Mouse (Mus musculus) gonadal fat pad, adult 2 months (tissue): ENCODE data around the gene Jam2. TPM values are rescaled to one million over a fixed set of nuclear protein-coding genes. Genes with fewer than 3 reads are reported as not detected.

Experiments
- DNase-seq: peaks from one replicate; pipeline ENCODE4 v3.0.0-alpha.2; 2012; ENCODE audit warnings: low read depth
- polyA plus RNA-seq: library from polyadenylated mRNA; depleted of rRNA; stranded (reverse); fragments of >200 nt; gene quantifications from 2 replicates; pipeline ENCODE4 v1.2.3, GENCODE M21; 2012; rRNA removed

The Jam2 gene
- 16.3 and 17.3 TPM in 2 replicates for polyA plus RNA-seq

DNA sequence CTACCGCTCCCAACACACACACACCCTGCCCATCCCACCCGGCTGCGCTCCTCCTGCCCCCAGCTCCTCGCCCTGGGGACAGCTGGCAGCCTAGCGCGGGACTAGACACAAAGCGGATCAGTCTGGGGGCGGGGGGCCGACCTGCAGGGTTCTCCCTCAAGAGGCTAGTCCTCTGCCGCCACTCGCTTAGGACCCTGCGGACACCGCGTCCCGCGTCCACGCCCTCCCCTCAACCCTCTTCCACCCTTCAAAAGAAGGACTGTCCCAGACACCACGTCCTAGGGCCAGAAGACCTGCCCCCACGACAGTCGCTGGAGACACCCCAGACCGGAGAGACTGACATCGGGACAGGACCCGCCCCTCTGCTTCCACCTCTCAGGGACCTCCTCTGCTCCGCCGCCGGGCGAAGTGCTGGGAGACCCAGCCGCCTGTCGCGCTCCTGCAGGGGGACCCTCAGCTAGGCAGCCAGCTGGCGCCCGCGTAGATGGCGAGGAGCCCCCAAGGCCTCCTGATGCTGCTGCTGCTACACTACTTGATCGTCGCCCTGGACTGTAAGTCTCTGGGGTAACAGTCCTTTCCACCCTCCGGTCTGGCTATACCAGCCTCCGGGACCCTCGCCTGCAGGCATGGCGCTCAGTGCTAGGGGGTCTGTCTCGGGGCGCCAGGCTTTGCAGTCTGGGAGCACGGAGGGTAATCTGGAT, at the start of gene Jam2:
Gene Jam2 (plus strand): TSS at position 121 of the 701 bp plus-strand sequence.
- DNase-seq: no peak

DNA sequence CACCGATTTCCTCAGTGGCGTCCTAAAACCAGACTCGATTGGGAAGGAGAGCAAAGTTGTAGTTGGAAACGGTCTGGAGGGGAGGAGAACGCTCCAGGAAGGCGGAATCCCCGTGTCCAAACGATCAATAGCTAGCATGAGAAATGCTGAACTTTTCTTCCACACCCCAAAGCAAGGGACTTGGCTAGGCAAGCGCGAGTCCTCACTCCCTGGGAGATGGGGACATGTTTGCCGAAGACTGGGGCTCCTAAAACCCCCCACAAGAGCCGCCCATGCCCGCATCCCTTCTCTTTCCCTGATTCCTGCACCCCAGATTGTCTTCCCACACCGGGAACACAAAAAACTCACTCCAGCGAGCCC, 39.1 kb upstream of the Jam2 start:
- no peak for DNase-seq

DNA sequence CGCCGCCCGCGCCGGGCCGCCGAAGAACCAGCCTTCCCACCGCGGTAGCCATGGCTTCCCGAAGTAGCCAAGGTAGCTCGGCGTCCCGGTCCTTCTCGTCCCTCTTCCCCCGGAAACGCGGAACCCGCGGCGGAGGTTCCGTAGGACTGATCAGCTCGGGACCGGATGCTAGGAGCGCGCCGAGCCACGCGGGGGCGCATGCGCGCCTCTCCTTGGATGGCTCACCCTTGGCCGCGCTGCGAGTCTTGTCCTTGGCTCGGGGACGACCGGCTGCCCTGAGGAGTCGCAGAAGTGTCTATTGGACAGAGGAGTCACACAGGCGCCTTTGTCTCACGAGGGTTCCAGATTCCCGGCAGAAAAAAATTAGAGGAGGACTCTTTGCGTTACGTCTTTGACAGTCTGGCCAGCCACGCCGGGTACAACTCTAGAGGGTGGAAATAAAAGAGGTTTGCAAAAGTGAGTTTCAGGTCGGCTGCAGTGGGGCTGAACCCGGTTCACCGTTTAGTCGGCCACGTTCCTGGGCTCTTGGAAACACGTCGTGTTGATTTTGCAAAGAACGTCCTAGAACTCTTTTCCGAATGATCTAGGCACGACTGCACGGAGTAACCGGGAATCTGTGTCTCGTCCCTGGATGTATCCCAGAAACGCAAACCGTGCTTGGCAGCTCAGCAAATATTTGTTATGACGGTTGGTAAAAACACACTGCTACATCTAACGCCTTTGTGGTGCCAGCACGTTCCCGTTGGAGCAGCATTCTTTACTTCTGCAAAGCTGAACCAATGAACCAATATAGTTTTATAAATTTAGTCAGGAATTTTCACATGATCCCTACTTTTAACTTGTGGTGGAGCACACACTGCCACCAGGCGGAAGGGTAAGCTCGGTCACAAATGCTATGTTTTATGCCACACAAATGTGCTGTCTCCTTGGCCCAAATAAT, 38.5 kb upstream of the Jam2 start, which contains the start of gene Mrpl39:
Gene Mrpl39 (minus strand): TSS at position 577 of the 940 bp plus-strand sequence.
- DNase-seq: no peak

DNA sequence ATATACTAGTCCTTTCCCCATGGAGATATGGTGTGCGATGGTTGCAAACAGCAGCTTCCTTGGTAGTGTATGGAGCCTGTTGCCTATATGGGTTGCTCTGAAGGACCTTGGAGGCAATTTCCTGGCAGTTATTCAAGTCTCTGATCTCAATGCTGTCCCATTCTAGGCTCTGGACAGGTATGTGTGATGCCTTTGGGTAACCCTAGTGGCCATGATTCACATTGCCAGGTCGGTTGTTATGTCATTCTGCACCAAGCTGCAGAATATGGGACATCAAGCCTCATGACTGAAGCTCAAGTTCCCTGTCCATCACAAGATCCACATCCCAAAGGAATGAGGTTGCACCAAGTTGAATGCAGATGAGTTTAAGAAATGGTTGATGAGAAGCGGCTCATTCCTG, 36.6 kb upstream of the Jam2 start:
- DNase-seq: no peak

DNA sequence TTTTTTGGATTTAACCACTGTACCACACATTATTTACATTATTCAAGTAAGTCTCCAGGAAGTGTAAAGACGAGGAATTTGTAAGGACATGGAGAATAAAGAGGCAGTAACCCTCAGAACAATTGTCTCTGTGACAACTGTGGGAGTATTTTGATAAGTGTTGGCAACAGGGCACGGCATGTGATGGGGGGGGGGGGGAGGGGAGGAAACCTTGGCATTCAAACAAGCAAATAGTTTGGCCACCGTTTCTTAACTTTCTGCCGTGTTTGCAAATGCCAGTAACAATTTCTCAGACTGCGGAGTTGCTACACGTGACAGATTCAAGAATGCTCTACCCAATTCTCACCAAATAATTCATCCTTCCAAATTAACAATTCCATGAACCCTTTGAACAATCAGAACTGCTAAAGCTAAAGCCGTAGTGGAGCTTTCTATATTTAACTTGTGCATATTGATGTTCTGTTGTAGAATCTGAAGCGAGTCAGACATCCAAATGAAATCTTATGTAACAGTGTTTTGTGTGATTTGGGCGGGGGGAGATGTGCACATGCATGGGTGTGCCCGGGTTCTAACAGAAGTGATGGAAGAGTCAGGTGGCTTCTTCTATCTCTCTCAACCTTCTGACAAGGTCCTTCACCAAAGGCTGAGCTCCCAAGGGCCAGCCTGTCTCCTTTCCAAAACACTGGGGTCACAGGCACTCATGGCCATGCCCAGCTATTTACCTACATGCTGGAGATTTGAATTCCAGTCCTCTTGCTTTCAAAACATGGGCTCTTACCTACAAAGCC, 29.0 kb upstream of the Jam2 start:
- DNase-seq: no peak

DNA sequence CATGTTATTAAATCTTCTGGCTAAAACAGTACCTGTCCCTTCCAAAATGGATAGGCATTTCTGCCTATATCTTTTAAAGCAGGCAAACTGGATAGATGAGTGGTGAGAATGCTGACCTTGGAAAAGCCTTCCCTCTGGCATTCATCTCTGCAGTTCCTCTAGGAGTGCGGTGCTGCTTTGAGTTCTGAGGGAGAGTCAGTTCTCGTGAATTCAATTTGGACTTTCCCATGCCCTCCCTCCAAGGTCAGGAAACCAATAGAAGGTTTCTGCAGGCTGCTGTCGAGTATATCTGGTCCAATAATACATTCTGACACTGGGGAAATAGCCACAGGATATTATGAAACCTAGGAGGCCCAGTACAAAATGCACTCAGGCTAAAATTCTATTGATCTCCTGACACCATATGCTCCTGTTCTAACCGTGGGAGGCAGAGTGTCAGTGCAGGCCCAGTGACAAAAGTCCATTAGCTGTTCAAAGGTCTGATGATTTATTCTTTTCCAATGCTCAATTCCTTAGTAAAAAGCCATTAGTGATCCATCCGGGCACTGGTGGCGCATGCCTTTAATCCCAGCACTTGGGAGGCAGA, 28.1 kb upstream of the Jam2 start:
- DNase-seq: no peak

DNA sequence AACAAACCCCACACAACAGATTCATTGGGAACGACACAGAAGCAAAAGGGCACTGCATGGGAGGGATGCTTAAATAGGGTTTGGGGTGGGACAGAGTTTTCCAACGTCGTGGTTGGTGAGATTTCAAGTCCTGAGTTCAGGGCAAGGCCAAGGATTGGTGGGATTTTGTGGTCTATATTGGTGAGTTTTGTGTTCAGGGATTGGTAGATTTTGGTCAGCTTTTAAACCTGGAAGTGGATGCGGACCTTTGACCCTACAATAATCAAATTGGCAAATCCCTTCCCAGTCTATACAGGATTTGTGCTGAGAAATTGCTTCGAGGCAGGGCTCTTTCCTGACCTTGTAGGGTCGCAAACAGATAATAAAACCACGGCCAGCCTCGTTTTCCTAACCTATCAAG, 6.0 kb upstream of the Jam2 start:
- DNase-seq: no peak

DNA sequence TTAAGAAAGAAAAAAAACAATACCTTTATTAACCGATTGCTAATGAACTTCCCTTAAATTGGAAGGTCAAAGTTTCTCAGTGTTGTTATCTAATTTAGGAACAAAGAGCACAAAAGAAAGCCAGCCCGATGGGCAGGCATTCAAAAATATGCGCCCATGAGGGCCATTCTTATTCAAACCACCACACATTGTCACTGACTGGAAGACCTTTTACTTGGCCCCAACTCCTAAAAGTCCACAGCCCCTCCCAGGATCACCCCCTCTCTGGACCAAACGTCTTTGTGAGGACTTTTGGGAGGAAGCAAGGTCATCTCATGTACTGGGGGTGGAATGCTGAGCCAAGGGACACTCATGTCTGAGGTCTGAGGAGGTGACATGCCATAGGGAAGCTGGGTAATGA, 4.7 kb upstream of the Jam2 start:
- DNase-seq: no peak

DNA sequence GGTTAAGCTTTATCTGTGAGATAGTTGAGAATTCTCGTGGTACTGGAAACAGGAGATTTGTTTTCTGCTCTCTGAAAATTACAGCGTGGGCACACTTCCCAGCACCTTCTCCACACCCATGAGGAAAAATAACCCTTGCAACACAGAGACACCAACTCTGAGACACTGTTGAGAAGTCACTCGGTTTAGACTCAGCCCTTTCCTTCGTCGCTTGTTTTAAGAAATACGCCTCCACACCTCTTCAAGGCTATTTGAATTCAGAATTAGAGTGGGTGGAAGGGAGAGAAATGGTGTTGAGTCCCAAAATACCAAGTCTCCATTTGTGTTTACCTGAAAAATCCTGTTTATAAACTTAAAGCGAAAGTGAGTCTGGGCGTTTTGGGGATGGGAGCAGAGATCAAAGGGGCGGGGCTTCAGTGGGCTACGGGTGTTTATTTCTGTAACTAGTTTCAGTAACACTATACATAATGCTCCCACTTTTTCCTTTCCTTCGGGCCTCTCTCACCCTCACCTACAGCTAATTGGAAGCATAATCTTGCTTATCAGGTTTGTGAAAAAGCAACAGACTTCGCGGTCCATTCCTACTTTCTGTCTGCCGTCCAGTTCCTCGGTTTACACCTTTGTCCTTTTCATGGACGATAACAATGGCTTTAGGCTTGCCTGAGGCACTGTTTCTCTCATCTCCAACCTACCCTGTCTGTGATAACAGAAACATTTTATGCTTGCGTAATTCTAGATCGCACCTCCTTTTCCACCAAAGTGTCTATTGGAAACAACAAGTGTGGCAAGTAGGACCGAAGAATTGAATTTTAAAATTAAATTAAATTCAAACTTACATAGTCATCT, 4.1 kb upstream of the Jam2 start:
- DNase-seq: no peak

DNA sequence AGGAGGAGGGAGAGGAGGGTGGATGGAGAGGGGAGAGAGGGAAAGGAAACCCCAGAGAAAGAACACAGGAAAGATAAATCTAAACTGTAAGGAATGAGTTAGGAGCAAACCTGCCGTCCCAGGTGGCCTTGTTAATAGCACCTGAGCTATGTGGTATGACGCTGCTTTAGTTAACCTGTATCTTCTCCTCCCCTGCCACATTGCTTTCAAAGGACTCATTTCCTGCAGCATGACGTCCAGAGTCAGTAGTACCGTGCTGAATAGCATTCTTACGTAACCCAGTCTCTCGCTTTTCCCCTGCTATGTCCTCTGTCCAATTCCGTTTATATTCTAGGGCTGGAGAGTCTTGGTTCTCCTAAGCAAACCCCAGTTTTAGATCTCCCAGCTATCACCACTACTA, 3.0 kb upstream of the Jam2 start:
- no peak for DNase-seq

DNA sequence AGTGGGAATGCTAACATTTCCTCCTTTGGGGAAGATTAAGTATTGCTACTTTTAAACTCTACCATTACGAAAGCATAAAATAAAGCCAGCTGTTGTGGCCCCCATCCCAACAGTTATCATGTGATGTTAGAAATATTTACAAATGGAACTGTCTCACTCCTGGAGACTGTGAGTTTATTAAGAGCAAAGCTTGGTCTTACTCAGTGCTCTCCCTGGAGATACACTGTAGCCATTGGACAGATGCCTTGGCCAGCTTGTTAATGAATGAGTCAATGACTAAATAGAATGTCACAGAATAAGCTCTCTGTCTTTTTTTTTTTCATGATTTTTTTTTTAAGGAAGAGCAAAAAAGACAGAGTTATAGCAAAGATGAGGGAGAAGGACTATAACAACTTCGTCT, 2.5 kb upstream of the Jam2 start:
- no peak for DNase-seq

DNA sequence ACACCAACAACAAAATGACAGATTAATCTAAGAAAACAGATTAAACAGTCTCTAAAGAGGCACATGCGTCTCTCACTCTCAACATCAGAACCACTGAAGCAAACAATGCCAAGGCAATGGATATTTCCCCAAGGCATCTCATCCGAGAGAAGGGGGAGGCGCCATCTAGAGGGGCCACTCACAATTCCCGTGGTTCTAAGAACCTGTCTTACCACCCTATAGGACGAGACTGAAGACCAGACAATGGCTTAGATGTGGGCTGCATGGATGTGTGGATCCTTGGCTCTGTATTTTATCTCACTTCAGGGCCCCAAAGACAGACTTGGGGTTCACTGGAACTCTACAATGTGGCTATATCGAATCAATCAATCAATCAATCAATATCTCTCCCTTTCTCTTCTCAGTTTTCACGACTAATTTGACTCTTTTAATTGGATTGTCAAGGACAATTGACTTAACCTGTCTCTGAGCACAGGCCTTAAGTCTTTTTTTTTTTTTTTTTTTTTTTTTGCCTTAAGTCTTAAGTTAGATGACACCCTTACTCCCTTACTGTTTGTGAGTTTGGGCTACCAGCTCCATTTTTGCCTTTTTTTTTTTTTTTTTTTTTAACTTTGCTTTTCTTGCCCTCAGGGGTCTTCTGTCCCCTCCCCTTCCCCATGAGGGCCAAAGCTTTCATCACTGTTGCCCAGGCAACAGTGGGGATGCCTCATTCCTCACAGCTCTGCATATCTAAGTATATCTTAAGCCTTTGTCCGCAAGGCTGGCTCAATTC, 1.2 kb upstream of the Jam2 start:
- no peak for DNase-seq

DNA sequence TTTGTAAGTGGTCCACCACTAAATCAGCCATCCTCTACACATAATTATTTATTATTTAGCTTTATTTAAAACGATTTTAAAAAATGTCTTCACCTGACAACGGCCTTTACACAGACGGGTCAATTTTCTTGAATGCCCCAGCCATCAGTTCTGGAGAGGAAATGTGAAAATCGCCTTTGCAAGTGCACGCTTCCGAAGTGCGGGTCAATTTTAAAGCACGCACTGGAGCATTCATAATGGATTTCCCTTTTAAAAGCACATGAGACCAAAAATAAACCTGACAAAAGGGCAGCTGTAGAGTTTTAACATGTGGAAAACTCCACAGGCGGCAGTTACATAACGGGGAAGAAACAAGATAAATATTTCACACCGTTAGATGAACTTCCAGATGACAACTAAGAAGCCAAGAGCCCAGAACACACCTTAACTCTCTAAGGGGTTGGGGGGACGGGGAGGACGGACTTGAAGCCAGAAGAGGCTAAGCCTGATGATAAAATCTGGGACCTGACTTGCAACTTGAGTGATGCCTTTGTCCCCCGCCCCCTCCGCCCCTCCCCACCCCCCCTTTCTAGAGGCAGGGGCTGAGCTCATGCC, 558 bp upstream of the Jam2 start:
- DNase-seq: no peak

DNA sequence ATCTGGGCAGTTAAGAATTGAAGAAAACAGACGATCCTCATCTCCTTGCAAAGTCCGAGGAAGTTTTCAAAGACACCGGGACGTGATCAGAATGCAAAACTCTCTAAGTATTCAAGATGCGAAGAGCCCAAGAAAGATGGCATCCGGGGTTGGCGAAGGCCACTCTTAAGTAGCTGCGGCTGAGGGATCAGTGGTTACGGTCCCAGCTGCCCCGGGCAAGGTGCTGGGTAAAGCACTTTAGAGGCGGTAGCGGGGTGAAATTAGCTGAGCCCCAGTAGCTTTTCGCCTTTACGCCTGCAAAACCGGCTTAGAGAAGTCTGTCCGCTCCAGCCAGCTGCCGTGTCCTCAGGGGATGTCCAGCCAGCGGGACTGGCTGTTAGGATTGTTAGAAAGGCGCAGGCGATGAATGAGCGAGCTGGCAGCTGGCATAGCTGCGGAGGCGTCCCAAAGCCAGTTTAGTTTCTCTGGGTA, 873 bp downstream of the Jam2 start:
- peak; percentile 42 for DNase-seq

DNA sequence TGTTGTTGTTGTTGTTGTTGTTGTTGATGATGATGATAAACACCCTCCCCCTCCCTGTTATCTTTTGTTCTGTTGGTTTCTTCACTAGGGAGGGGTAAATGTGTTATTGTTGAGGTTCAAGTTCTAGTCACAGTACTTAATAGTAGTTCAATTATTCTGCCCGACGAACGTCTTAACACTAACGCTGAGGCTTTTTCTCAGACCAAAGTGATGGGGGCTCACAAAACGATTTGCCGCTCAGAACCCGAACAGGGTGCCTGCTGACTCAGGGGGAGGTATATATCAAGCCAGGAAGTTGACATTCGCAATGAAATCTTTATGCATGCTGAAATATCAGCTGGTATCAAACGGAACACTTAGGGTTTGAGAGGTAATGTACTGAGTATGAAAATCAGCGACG, 1.4 kb downstream of the Jam2 start:
- no peak for DNase-seq

DNA sequence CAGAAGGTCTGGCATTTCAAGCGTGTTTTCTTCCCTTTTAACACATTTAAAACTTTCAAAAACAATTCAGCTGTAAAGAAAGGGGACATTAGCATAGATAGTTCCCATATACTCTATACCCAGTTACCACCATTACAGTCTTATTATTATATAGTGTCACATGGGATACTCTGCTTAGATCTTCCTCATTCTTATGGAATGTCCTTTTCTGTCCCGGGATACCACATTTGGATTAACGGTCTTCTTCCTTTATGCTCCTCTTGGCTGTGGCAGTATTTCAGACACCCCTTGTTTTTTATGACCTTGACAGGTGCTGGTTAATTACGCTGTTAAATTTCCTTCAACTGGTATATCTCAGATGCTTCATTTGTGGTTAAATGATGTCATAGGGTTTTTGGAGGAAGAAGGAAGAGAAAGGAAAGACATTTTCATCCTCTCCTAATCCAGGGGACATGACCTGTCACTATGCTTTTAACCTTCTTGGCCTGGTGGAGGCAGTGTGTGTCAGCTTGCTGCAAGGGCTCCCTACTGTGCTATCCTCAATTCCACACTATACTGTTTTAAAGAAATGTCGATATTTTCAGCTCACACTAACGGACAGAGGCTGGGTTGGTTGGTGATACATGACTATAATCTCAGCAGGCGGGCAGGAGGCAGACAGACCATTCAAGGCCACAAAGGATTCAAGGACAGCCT, 2.3 kb downstream of the Jam2 start:
- DNase-seq: no peak

DNA sequence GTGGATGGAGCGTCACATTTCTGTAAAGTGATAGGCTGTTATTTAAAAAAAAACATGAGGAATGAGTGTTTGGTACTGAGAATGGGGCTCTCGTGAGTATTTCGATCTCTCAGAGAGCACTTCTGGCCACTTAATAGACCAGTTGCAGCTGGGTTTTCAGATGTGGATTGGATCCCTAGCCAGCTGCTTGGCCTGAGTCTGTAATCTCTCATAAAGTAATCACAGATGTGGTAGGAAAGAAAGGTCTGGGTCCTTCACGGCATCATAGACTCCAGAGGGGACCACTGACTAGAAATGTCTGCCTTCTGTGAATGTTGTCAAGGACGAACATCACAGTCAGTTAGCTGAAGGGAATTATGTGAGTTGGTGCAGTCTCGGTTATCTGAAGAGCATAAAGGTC, 4.5 kb downstream of the Jam2 start:
- DNase-seq: no peak

DNA sequence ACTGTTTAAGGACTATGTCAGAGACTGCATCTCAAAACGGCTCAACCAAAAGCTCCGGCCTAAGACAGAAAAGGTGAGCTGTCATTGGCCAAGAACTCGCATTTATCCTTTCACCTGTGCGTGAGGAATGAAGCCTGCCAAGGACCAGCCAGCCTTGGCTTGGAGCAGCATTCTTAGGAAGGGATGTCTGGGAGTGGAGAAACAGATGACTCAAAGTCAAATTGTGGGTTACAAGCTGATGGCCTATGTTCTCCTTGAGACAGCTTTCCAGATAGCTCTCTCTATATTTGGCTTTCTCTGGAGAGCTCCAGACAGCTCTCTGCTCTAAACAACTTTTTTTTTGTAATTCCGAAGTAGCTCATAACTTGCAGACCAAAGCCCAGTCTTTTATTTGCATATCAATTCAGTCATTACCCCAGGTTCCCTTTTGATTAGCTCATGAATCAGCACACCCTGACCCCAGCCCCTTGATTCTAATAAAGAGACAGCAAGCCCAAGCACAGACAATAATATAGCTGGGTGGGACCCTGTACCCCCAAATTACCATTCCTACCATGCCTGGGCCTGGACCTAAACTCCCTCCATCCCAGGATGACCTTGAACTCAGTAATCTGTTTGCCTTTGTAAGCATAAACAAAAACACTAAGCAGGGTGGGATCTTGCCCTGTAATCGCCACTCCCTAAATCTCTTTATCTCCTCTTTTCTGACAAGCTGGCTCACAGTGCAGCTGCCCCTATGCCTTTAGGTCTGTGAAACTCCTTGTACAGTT, 5.1 kb downstream of the Jam2 start:
- DNase-seq: no peak
